Mouse (Mus musculus) intestine, postnatal 0 days (tissue): ENCODE measurements around the gene Uevld. TPM values are rescaled to one million over a fixed set of nuclear protein-coding genes. Genes with fewer than 3 reads are reported as not detected.
A peak's percentile ranks its signal among the peaks of the same experiment; 100 is the strongest.

Experiments used
- ATAC-seq: fragments of 200-750 bp; cut with Nextera tagmentation; 2 replicates; pipeline ENCODE4 v1.8.0; 2017; ENCODE audit warnings: mild to moderate bottlenecking, moderate TSS enrichment, moderate library complexity
- H3K27ac ChIP-seq: fragments of 300-500 bp; sonication (generic); 2 replicates; pipeline ENCODE4 v1.5.1; 2014; ENCODE audit warnings: mild to moderate bottlenecking, low read depth, low read length, moderate library complexity
- H3K27me3 ChIP-seq: fragments of 300-500 bp; sonication (generic); replicated peaks from 2 replicates; pipeline ENCODE4 v1.6.1; 2014; ENCODE audit warnings: low read length, mixed read lengths; ENCODE audit not compliant: control insufficient read depth, insufficient read depth
- H3K36me3 ChIP-seq: fragments of 300-500 bp; sonication (generic); 2 replicates; pipeline ENCODE4 v1.6.1; 2014; ENCODE audit warnings: mild to moderate bottlenecking, moderate library complexity; ENCODE audit not compliant: control insufficient read depth, insufficient read depth
- H3K4me1 ChIP-seq: fragments of 300-500 bp; sonication (generic); replicated peaks from 2 replicates; pipeline ENCODE4 v1.6.1; 2014; ENCODE audit warnings: antibody characterized with exemption, low read length, mixed read lengths; ENCODE audit not compliant: control insufficient read depth, insufficient read depth
- H3K4me2 ChIP-seq: fragments of 300-500 bp; sonication (generic); replicated peaks from 2 replicates; pipeline ENCODE4 v1.6.1; 2014; ENCODE audit warnings: low read depth, mild to moderate bottlenecking, moderate library complexity
- H3K4me3 ChIP-seq: fragments of 300-500 bp; sonication (generic); 2 replicates; pipeline ENCODE4 v1.5.1; 2014; ENCODE audit warnings: low read depth, low read length
- H3K9ac ChIP-seq: fragments of 300-500 bp; sonication (generic); 2 replicates; pipeline ENCODE4 v1.6.1; 2014; ENCODE audit warnings: mild to moderate bottlenecking, low read depth, low read length
- H3K9me3 ChIP-seq: fragments of 300-500 bp; sonication (generic); 2 replicates; pipeline ENCODE4 v1.6.1; 2016; ENCODE audit warnings: mixed run types; ENCODE audit not compliant: control insufficient read depth
- CTCF ChIP-seq: sonication (generic); IDR thresholded peaks from 2 replicates; pipeline ENCODE4 v1.5.1; 2016; ENCODE audit warnings: low read depth, mild to moderate bottlenecking, control low read depth, antibody characterized with exemption, moderate library complexity
- WGBS: fragments of 180-500 bp; shearing (Covaris S2); extraction: QIAGEN DNeasy Blood & Tissue Kit; methylation state at CpG from one replicate; pipeline ENCODE4 v1.1.7; 2014; 5-methylcytosine and 5-hydroxymethylcytosine counted together
- polyA plus RNA-seq: library from polyadenylated mRNA; unstranded; fragments of >200 nt; fragmentation: Nextera tagmentation; extraction: Ambion mirVana; gene quantifications from 2 replicates; pipeline ENCODE4 v1.2.1, GENCODE M21; 2015

Uevld gene
- polyA plus RNA-seq, 1 experiment from 2014 or later = 4.9 TPM

DNA sequence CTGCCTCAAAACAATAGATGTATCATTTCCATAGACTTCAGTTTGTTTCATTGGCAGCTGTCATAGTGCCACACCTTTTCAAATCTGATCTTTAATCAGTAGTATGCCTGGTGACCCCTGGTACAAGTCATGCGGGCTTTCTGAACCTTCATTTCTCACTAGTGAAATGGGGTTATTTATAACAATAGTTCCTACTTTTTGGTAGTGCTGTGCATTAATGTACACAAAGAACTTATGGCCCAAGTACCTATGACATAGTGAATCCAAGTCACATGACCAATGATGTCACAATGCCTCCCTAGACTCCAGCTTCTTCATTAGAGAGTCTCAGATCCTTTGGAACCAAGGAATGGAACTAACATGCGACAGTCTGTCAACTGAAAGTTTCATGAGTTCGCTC is 25.0 kb upstream of the Uevld start, which contains the start of gene Gm9999:
Gm9999 (plus strand) TSS at position 301 of the 400 bp plus-strand sequence.
- 87% methylated on average over 3 of the region's 3 CpGs for WGBS
- H3K27ac ChIP-seq = no peak within 1 kb of the TSS
- no peak for ATAC-seq
- no peaks in the 10 kb centered on the region for H3K9me3 ChIP-seq
- no peaks in the 10 kb centered on the region for H3K4me1 ChIP-seq
- H3K9ac ChIP-seq = no peak within 1 kb of the TSS
- H3K4me2 ChIP-seq = no peak within 1 kb of the TSS
- no peaks in the 10 kb centered on the region for H3K36me3 ChIP-seq
- no peak within 1 kb of the TSS for H3K4me3 ChIP-seq
- TF ChIP-seq CTCF = no peak
- no peaks in the 10 kb centered on the region for H3K27me3 ChIP-seq

DNA sequence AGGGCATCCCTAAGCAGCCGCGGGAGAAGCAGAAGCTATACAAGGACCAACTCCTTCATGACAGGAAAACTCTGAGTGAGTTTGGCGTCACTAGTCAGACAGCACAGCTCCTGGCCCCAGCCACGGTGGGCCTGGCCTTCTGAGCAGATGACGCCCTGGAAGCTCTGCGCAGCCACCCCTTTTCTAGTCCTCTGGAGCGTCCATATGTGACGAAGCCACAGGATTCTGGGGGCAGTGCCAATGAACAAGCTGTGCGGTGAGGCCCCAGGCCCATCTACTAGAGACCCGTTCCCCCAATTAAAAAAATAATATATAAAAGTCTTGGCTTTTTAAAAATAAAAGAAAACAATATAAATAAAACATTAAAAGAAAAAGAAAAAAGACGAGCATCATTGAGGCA is 17.1 kb upstream of the Uevld start:
- no peak overlapping the region for H3K4me3 ChIP-seq
- no peak for TF ChIP-seq CTCF
- H3K9me3 ChIP-seq = no peaks in the 10 kb centered on the region
- H3K27ac ChIP-seq = no peak overlapping the region
- H3K9ac ChIP-seq = no peak overlapping the region
- ATAC-seq = no peak
- H3K27me3 ChIP-seq = no peaks in the 10 kb centered on the region
- 93% methylated on average over 11 of the region's 11 CpGs for WGBS
- no peaks in the 10 kb centered on the region for H3K36me3 ChIP-seq
- H3K4me2 ChIP-seq = no peak overlapping the region
- H3K4me1 ChIP-seq = no peaks in the 10 kb centered on the region

DNA sequence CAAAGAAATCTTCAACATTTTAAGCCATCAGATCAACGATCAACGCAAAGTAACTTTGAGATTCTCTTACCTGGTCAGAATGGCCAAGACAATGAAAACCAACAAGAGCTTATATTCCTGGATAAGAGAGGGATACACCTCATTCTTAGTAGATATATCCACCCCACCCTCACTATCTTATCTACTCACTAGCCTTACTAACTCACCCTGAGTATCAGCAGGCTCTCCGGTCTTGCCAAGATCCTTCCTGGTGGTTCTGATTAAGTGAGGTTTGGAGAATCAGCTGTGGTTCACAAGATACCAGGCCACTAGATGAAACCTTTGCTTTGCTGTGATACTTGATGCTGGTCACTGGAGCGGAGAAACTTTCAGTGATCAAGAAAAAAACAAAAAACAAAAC is 16.3 kb upstream of the Uevld start:
- ATAC-seq = no peak
- no peak overlapping the region for H3K4me2 ChIP-seq
- H3K9me3 ChIP-seq = no peaks in the 10 kb centered on the region
- no peaks in the 10 kb centered on the region for H3K36me3 ChIP-seq
- H3K27ac ChIP-seq = no peak overlapping the region
- no peak overlapping the region for H3K4me3 ChIP-seq
- no peak overlapping the region for H3K9ac ChIP-seq
- TF ChIP-seq CTCF = no peak
- 82% methylated on average over 4 of the region's 4 CpGs for WGBS
- no peaks in the 10 kb centered on the region for H3K4me1 ChIP-seq
- H3K27me3 ChIP-seq = no peaks in the 10 kb centered on the region

DNA sequence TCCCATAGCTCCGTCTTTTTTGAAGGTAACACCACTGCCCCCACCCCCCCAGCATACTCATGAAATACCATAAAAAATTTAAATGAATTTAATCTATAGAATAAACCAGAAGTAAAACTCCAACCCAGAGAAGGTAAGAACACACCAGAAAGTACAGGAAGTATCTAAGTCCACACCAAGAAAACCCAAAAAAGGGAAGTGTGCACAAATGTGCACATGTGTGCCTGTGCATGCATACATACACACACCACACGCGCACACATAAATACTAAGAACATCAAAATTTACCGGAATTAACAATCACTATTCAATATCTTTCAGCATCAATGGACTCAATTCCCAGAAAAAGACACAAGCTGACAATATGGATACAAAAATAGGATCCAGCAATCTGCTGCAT is 11.6 kb upstream of the Uevld start:
- TF ChIP-seq CTCF = no peak
- Histone ChIP-seq H3K27me3 (no peaks in the 10 kb centered on the region), H3K27ac (no peak overlapping the region), H3K36me3 (no peaks in the 10 kb centered on the region), H3K4me3 (no peak overlapping the region), H3K9ac (no peak overlapping the region), H3K4me1 (no peaks in the 10 kb centered on the region), H3K4me2 (no peak overlapping the region), H3K9me3 (no peaks in the 10 kb centered on the region)
- no peak for ATAC-seq
- WGBS = 86% methylated on average over 4 of the region's 4 CpGs

DNA sequence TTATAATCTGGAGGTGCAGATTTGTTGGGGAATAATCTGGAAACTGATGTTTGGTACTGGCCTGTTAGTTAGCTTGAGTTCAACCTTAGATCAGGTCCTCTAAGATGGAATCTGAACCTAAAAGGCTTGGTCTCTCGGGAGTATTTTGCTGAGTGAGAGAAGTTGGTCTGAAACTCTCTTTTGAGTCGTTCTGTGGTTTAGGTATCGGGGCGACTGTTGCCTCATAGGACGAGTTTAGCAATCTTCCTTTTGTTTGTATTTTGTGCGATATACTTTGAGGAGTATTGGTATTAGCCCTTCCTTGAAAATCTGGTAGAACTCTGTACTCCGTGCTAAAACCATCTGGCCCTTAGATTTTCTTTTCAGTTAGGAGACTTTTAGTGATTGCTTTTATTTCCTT is 5.7 kb upstream of the Uevld start:
- no peak overlapping the region for H3K4me3 ChIP-seq
- H3K9me3 ChIP-seq = no peaks in the 10 kb centered on the region
- H3K27me3 ChIP-seq = no peaks in the 10 kb centered on the region
- no peak for TF ChIP-seq CTCF
- H3K27ac ChIP-seq = no peak overlapping the region
- H3K9ac ChIP-seq = no peak overlapping the region
- no peaks in the 10 kb centered on the region for H3K4me1 ChIP-seq
- 81% methylated on average over 7 of the region's 7 CpGs for whole genome bisulfite sequencing
- no peaks in the 10 kb centered on the region for H3K36me3 ChIP-seq
- ATAC-seq = no peak
- no peak overlapping the region for H3K4me2 ChIP-seq

DNA sequence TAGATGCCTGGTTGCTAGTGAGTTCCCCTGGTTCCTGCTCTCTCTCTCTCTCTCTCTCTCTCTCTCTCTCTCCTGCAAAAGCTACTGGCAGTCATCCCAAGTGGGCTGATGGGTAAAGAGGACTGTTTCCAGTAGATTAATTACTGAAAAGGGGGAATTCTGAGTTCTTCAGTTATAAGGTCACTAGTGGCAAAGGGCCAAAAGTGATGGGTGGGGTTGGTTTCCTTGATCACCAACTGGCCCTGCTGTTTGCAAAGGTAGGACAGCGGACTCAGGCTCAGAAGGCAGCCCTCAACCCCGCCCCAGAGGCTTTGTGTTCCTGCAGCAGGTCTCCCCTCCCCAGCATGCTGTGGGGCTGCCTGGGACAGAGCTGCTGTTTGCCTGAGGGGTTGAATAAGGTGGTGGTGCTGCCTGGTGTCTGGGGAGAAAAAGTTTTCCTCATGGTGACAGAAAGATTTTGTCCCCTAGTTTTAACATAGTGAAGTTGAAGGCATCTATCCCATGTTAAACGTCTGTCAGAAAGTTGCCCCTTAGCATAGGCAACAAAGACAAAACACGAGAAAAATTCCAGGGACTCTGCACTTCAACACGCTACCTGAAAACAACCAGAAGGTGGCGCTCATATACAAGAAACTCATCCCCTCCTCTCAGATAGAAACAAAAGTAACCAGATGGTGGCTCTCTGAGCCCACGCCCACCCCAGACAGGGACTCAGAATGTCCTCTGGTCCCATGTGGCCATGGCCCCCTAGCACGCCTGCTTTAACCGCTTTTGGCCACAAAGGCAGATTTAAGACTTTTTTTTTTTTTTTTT is 4.7 kb upstream of the Uevld start:
- peak overlapping the region; percentile 37; the same call in 1 of the 2 replicates for H3K4me2 ChIP-seq
- no peak overlapping the region for H3K9ac ChIP-seq
- H3K27me3 ChIP-seq = no peaks in the 10 kb centered on the region
- 1% methylated on average over 9 of the region's 9 CpGs for WGBS
- H3K27ac ChIP-seq = peak overlapping the region; percentile 22
- no peaks in the 10 kb centered on the region for H3K36me3 ChIP-seq
- peak; percentile 48; the same call in 1 of the 2 replicates for ATAC-seq
- H3K4me1 ChIP-seq = no peaks in the 10 kb centered on the region
- H3K9me3 ChIP-seq = no peaks in the 10 kb centered on the region
- H3K4me3 ChIP-seq = no peak overlapping the region
- peak; percentile 91 for TF ChIP-seq CTCF

DNA sequence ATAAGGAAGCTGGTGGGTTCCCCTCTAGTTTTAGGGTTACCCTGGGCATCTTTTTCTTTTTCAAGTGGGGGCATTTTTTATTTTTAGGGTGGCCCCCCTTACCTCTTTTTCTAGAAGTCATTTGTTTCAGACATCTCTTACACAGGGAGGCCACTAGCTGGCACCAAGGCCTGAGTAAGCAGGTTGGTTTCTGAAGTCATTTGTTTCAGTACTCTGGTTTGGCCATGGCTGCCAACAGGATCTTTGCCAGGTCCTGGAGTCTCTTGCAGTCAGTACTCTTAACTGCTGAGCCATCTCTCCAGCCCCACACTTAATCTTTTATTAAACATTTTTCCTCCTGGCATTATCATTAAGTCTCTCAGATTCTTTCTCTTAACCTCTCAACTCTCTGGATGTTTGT is 3.8 kb upstream of the Uevld start:
- Histone ChIP-seq H3K36me3 (no peaks in the 10 kb centered on the region), H3K4me1 (no peaks in the 10 kb centered on the region), H3K27ac (no peak overlapping the region), H3K4me3 (no peak overlapping the region), H3K27me3 (no peaks in the 10 kb centered on the region), H3K9ac (no peak overlapping the region), H3K9me3 (no peaks in the 10 kb centered on the region), H3K4me2 (no peak overlapping the region)
- ATAC-seq = no peak
- no peak for TF ChIP-seq CTCF
